Mouse (Mus musculus): Measurements from ENCODE around the gene Chaf1a. TPM values are rescaled to one million over a fixed set of nuclear protein-coding genes. Genes with fewer than 3 reads are reported as not detected.

The Chaf1a gene
- 20.7 and 24.7 TPM in 2 replicates for polyA plus RNA-seq (2014; fragmentation: Nextera tagmentation; extraction: Ambion mirVana)

DNA sequence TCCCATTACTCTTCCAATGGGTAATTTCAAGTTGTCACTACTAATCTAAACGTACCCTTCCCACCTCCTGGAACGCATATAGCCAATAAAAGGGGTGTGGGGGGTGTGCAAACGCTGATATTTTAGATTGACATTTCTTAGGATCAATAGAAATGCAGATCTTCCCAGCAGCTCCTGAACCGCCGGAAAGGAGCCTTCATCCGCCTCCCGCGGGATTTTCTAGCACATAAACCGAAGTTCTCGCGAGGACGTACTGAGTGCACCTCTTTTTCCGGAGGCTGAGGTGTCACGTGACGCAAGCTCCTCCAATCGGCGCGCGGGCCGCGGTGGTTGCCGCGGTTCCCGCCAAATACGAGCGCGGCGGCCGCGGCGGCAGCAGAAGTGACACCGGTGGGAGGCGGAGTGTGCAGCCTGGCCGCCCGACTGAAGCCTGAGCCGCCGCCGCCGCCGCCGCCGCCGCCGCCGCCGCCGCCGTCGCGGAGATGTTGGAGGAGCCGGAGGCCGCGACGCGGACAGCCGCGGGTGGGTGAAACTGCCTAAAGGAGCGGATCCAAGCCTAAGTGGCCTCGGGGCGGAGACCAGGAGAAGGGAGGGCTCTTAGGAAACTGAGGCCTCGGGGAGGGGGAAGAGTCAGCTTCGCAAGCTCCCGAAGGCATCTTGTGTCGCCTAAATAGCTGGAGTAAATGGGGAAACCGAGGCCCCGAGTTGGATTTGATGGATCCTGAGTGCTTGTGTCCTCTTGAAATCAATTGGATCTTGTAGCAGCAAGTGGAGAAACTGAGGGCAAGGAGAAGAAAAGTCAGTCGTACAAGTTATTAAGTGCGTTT lies at the start of gene Chaf1a:
Chaf1a (plus strand) TSS at position 410 of the 827 bp plus-strand sequence.
- Histone ChIP-seq H3K36me3 (ENCODE audit: control insufficient read depth, insufficient read depth, low read length) (peaks cover 8% of the 10 kb centered on the region), H3K4me2 (peak within 1 kb of the TSS; percentile 79), H3K9me3 (ENCODE audit: control insufficient read depth, low read length) (no peaks in the 10 kb centered on the region), H3K4me3 (ENCODE audit: low read depth, low read length) (peak within 1 kb of the TSS; percentile 80), H3K9ac (ENCODE audit: low read length) (peak within 1 kb of the TSS; percentile 81), H3K27ac (ENCODE audit: low read depth, low read length) (peak within 1 kb of the TSS; percentile 38; the same call in 1 of the 2 replicates), H3K4me1 (ENCODE audit: control insufficient read depth, insufficient read depth, low read length) (peaks cover 16% of the 10 kb centered on the region), H3K27me3 (ENCODE audit: control insufficient read depth, insufficient read depth, low read length) (no peaks in the 10 kb centered on the region)
- WGBS = under 1% methylated on average over 68 of the region's 68 CpGs
- ATAC-seq (ENCODE audit: low FRiP score) (peak; percentile 84), DNase-seq (ENCODE audit: low spot score, missing footprints) (peak; percentile 99)

DNA sequence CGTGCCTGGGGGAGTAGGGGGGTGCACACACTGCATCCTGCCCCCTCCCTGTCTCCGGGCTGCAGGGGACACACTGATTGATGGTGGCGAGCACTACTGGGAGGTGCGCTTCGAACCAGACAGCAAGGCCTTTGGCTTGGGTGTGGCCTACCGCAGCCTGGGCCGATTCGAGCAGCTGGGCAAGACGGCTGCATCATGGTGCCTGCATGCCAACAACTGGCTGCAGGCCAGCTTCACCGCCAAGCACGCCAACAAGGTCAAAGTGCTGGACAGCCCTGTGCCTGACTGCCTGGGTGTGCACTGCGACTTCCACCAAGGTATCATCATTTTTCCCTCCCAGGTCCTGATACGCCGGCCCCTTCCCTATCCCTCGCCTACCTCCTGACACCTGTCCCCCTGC lies 44.2 kb upstream of the Chaf1a start:
- peaks cover 7% of the 10 kb centered on the region; the same call in 1 of the 2 replicates for H3K27me3 ChIP-seq (ENCODE audit: control insufficient read depth, insufficient read depth, low read length)
- WGBS = 87% methylated on average over 15 of the region's 15 CpGs
- no peak for DNase-seq (ENCODE audit: low spot score, missing footprints)

DNA sequence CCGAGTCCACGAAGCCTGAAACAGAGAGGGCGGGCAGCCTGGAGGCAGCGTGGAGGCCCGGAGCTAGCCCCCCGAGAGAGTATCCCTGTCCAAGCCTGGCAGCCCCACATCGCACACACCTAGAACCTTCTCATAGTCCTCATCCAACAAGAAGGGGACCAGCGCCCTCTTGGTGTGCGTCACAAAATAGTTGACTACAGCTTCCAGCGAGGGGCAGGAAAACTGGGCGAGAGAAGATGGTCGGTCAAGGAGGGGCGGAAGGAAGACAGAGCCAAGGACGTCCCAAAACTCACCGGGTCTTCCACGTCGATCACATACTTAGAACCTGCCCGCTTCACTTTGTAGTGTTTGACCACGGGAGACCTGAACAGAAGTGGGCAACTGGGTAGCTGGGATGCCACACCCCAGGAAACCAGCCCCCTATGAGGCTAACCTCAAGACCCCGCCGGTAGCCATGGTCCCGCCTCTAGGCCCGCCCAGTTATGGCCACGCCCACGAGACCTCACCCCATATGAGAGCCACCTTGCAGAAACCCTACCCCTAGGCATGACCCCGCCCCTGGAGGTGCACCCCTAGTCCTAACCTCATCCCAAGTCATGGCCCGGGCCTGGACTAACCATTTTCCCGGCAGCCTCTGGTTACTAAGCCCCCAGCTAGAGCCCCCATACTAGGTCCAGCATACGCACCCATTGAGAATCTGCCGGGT lies 40.3 kb upstream of the Chaf1a start:
- no peak overlapping the region for H3K4me3 ChIP-seq (ENCODE audit: low read depth, low read length)
- peaks cover 2% of the 10 kb centered on the region; the same call in 1 of the 2 replicates for H3K4me1 ChIP-seq (ENCODE audit: control insufficient read depth, insufficient read depth, low read length)
- no peak for DNase-seq (ENCODE audit: low spot score, missing footprints)
- 6% methylated on average over 30 of the region's 30 CpGs for WGBS
- no peak overlapping the region for H3K9ac ChIP-seq (ENCODE audit: low read length)
- peak overlapping the region; percentile 33 for H3K4me2 ChIP-seq
- peak; percentile 36 for ATAC-seq (ENCODE audit: low FRiP score)
- 0 out of 2 replicates have a peak, but pooled peaks cover 2% of the 10 kb centered on the region for H3K36me3 ChIP-seq (ENCODE audit: control insufficient read depth, insufficient read depth, low read length)
- no peak overlapping the region for H3K27ac ChIP-seq (ENCODE audit: low read depth, low read length)
- peaks cover 7% of the 10 kb centered on the region; the same call in 1 of the 2 replicates for H3K27me3 ChIP-seq (ENCODE audit: control insufficient read depth, insufficient read depth, low read length)
- H3K9me3 ChIP-seq (ENCODE audit: control insufficient read depth, low read length) = no peaks in the 10 kb centered on the region

More for the DNA sequence above, 44.2 kb upstream of the Chaf1a start:
- H3K9me3 ChIP-seq (ENCODE audit: control insufficient read depth, low read length) = no peaks in the 10 kb centered on the region
- no peak overlapping the region for H3K4me3 ChIP-seq (ENCODE audit: low read depth, low read length)
- H3K27ac ChIP-seq (ENCODE audit: low read depth, low read length) = no peak overlapping the region
- no peak overlapping the region for H3K9ac ChIP-seq (ENCODE audit: low read length)
- ATAC-seq (ENCODE audit: low FRiP score) = no peak
- no peak overlapping the region for H3K4me2 ChIP-seq
- H3K36me3 ChIP-seq (ENCODE audit: control insufficient read depth, insufficient read depth, low read length) = 0 out of 2 replicates have a peak, but pooled peaks cover 2% of the 10 kb centered on the region
- H3K4me1 ChIP-seq (ENCODE audit: control insufficient read depth, insufficient read depth, low read length) = peaks cover 2% of the 10 kb centered on the region; the same call in 1 of the 2 replicates

GRCm38 (mm10) chr17:56003000-56003399 lies 37.2 kb upstream of the Chaf1a start:
- Histone ChIP-seq H3K4me2 (no peak overlapping the region), H3K9ac (ENCODE audit: low read length) (no peak overlapping the region), H3K4me1 (ENCODE audit: control insufficient read depth, insufficient read depth, low read length) (peaks cover 8% of the 10 kb centered on the region), H3K27me3 (ENCODE audit: control insufficient read depth, insufficient read depth, low read length) (peaks cover 7% of the 10 kb centered on the region; the same call in 1 of the 2 replicates), H3K36me3 (ENCODE audit: control insufficient read depth, insufficient read depth, low read length) (no peaks in the 10 kb centered on the region), H3K9me3 (ENCODE audit: control insufficient read depth, low read length) (no peaks in the 10 kb centered on the region), H3K27ac (ENCODE audit: low read depth, low read length) (no peak overlapping the region), H3K4me3 (ENCODE audit: low read depth, low read length) (no peak overlapping the region)
- ATAC-seq (ENCODE audit: low FRiP score) = no peak
- 91% methylated on average over 3 of the region's 3 CpGs for WGBS
- no peak for DNase-seq (ENCODE audit: low spot score, missing footprints)

DNA sequence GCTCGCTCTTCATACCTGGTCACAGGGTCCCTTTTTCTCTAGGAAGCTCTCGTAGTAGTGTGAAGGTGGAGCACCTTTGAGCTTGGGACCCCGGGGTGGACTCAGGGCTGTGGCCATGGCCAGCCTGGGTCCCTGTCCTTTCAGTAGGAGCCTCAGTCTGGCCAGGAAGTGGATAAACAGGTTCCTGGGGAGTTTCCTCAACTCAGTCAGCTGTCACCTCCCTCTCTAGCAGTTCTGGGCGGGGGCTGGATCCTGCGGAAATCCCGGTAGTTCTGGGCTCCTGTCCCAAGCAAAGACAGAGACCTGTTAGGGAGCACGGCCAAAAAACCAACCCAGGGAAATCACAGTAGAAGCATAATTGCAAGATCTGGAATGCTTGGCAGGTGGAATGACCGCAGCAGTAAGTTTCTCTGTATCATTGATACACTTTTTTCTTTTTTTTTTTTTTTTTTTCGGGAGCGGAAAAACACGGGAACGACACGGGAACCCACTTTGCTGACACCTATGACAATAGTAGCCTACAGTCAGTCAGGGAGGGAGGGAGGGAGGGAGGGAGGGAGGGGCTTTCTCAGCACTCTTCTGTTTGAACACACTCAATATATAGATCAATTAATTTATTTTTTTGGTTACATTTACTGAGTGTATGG lies 34.7 kb upstream of the Chaf1a start, which contains the start of the genes Stap2 and Mpnd:
Stap2 (minus strand) TSS at position 170 of the 647 bp plus-strand sequence.
Mpnd (plus strand) TSS at position 297 of the 647 bp plus-strand sequence.
- Histone ChIP-seq H3K27me3 (ENCODE audit: control insufficient read depth, insufficient read depth, low read length) (no peaks in the 10 kb centered on the region; the same call in 1 of the 2 replicates), H3K9ac (ENCODE audit: low read length) (no peak within 1 kb of the TSS), H3K9me3 (ENCODE audit: control insufficient read depth, low read length) (no peaks in the 10 kb centered on the region), H3K36me3 (ENCODE audit: control insufficient read depth, insufficient read depth, low read length) (no peaks in the 10 kb centered on the region), H3K4me1 (ENCODE audit: control insufficient read depth, insufficient read depth, low read length) (peaks cover 15% of the 10 kb centered on the region), H3K4me3 (ENCODE audit: low read depth, low read length) (no peak within 1 kb of the TSS), H3K4me2 (no peak within 1 kb of the TSS), H3K27ac (ENCODE audit: low read depth, low read length) (no peak within 1 kb of the TSS)
- ATAC-seq (ENCODE audit: low FRiP score) = no peak
- WGBS = 55% methylated on average over 13 of the region's 13 CpGs
- DNase-seq (ENCODE audit: low spot score, missing footprints) = no peak

DNA sequence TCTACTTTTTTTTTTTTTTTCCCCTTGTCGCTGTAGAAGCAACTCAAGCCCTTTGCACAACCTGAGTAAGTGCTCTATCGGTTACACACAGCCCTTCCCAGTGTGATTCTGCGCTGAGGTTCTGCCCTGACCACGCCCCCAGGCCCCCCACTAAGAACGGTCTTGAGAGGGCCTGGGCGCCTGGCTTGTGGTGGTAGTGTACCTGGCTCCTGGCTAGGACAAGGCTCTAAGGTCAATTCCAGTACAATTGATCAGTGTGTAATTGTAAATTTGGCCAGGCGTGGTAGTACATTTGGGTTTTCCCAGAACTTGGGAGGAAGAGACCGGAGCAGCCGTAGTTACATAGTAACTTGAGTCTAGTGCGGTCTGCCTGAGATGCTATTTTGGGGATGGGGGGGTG lies 33.3 kb upstream of the Chaf1a start:
- H3K9me3 ChIP-seq (ENCODE audit: control insufficient read depth, low read length) = no peaks in the 10 kb centered on the region
- WGBS = 48% methylated on average over 10 of the region's 10 CpGs
- H3K9ac ChIP-seq (ENCODE audit: low read length) = no peak overlapping the region
- peaks cover 16% of the 10 kb centered on the region for H3K4me1 ChIP-seq (ENCODE audit: control insufficient read depth, insufficient read depth, low read length)
- no peaks in the 10 kb centered on the region for H3K27me3 ChIP-seq (ENCODE audit: control insufficient read depth, insufficient read depth, low read length)
- H3K4me3 ChIP-seq (ENCODE audit: low read depth, low read length) = no peak overlapping the region
- peaks cover 5% of the 10 kb centered on the region; the same call in 1 of the 2 replicates for H3K36me3 ChIP-seq (ENCODE audit: control insufficient read depth, insufficient read depth, low read length)
- H3K27ac ChIP-seq (ENCODE audit: low read depth, low read length) = no peak overlapping the region
- ATAC-seq (ENCODE audit: low FRiP score) (no peak), DNase-seq (ENCODE audit: low spot score, missing footprints) (no peak)
- no peak overlapping the region for H3K4me2 ChIP-seq

DNA sequence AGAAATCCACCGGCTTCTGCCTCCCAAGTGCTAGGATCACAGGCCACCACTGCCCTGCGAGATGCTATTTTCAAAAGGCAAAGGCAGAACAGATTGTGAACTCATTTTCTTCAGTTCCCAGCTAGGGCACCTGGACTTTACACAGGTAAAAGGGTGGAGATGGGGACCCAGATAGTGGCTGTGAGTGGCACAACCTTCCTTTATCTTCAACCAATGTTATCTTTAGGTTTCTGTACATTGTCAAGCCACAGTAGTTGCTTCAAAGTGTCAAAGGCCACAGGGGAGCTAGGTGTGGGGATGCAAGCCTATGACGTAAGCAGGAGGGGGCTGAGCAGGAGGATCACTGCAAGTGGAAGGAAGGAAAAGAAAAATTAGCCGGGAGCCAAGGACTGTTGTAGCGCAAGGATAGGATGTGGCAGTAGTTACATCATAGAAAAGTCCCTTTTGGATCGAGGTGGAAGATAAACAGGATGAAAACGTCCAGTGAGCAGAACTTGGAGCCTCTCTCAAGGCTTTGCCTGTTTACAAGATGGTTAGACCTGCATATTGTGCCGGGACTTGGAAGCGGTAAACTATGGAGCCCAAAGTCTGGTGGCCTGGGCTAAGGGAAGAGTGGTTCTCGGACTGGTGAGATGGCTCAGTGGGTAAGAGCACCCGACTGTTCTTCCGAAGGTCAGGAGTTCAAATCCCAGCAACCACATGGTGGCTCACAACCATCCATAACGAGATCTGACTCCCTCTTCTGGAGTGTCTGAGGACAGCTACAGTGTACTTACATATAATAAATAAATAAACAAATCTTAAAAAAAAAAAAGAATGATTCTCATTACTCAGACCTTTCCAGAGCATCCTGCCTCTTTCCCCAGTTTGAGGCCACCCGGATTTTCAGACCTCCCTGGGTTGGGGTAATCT lies 32.5 kb upstream of the Chaf1a start:
- H3K36me3 ChIP-seq (ENCODE audit: control insufficient read depth, insufficient read depth, low read length) = peaks cover 5% of the 10 kb centered on the region; the same call in 1 of the 2 replicates
- WGBS = 39% methylated on average over 13 of the region's 14 CpGs
- H3K27me3 ChIP-seq (ENCODE audit: control insufficient read depth, insufficient read depth, low read length) = no peaks in the 10 kb centered on the region
- DNase-seq (ENCODE audit: low spot score, missing footprints) (peak; percentile 90), ATAC-seq (ENCODE audit: low FRiP score) (peak; percentile 19)
- peak overlapping the region; percentile 57 for H3K9ac ChIP-seq (ENCODE audit: low read length)
- H3K4me3 ChIP-seq (ENCODE audit: low read depth, low read length) = peak overlapping the region; percentile 88
- peak overlapping the region; percentile 95 for H3K27ac ChIP-seq (ENCODE audit: low read depth, low read length)
- no peaks in the 10 kb centered on the region for H3K9me3 ChIP-seq (ENCODE audit: control insufficient read depth, low read length)
- peak overlapping the region; percentile 99 for H3K4me2 ChIP-seq
- peaks cover 16% of the 10 kb centered on the region for H3K4me1 ChIP-seq (ENCODE audit: control insufficient read depth, insufficient read depth, low read length)
